ENCODE assay signal across 20 mouse cellular contexts in the genomic region with DNA sequence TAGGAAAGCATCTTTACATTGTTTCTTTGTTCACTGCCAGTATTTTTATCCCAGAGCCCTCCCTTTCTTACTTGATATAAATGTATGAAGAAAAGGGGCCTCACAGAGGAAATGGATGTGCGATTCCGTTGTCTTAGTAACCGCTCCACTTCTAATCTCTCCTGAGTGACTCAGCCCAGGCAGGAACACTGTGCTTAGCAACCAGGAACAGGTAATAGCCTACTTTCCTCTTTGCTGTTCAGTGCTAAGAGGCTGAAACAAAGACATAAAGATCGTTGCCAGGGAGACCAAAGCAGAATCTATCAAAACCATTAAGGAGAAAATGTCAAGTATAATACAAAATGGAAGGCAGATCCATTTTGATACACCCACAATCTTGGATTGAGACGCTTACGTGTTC. TPM values are rescaled to one million over a fixed set of nuclear protein-coding genes. Genes with fewer than 3 reads are reported as not detected.
DNase-seq lines count a peak whose midpoint lies in the region; ATAC-seq and TF ChIP-seq lines count a peak whose summit lies in the region.
"Had no signal": no experiment of that assay in that cellular context is flagged by ENCODE, and none has a peak within 500 bp of the region (broad histone marks: within the 10 kb centered on the region; RNA-seq: fewer than 3 reads in every experiment).

No protein-coding gene starts in this region.

- no peak overlapping the region for H3K4me3 ChIP-seq in forebrain, embryonic 13.5 days
- no peak overlapping the region for H3K4me3 ChIP-seq in forebrain, embryonic 10.5 days
- H3K4me3 ChIP-seq in neural tube, embryonic 13.5 days = no peak overlapping the region
- no peak overlapping the region for H3K4me3 ChIP-seq in hindbrain, postnatal 0 days (ENCODE audit: low read length)
- H3K4me3 ChIP-seq: heart, embryonic 13.5 days had no signal

- DNase-seq in forebrain, embryonic 10.5 days (ENCODE audit: extremely low spot score, low spot score) = no peak
- DNase-seq in neural tube, embryonic 10.5 days (ENCODE audit: extremely low spot score, low spot score) = no peak
- peak; percentile 36 for DNase-seq in hindbrain, postnatal 0 days (ENCODE audit: low spot score)
- DNase-seq in telencephalon, adult 2 months (ENCODE audit: low read depth, low spot score) = peak; percentile 69
- DNase-seq in retina, embryonic 14.5 days (ENCODE audit: low spot score) = no peak
- DNase-seq in heart, postnatal 14 days = no peak
- DNase-seq: adrenal gland, postnatal 14 days; cerebellum, adult 9-10 months; embryo, embryonic 11 days; kidney, adult 18-20 months; kidney, postnatal 36 days; liver; lung, adult 18-20 months; lung, postnatal 4 days; thymus, adult 2 months had no signal

- no peak for TF ChIP-seq CTCF in hindbrain, postnatal 0 days (IDR thresholded peaks at IDR 0.05; ENCODE audit: low read depth)

- H3K27ac ChIP-seq in forebrain, embryonic 13.5 days = peak overlapping the region; percentile 51; the same call in 1 of the 2 replicates
- no peak overlapping the region for H3K27ac ChIP-seq in forebrain, embryonic 10.5 days
- H3K27ac ChIP-seq in neural tube, embryonic 13.5 days (replicated peaks) = no peak overlapping the region
- peak overlapping the region; percentile 26; the same call in 1 of the 2 replicates for H3K27ac ChIP-seq in hindbrain, postnatal 0 days
- H3K27ac ChIP-seq: heart, embryonic 13.5 days had no signal

- H3K4me2 ChIP-seq in forebrain, embryonic 13.5 days = no peak overlapping the region
- H3K4me2 ChIP-seq in neural tube, embryonic 13.5 days = no peak overlapping the region
- no peak overlapping the region for H3K4me2 ChIP-seq in hindbrain, postnatal 0 days (ENCODE audit: low read depth, low read length)
- H3K4me2 ChIP-seq: heart, embryonic 13.5 days had no signal

- no peaks in the 10 kb centered on the region for H3K9me3 ChIP-seq in forebrain, embryonic 13.5 days (replicated peaks)
- H3K9me3 ChIP-seq in forebrain, embryonic 10.5 days = no peaks in the 10 kb centered on the region
- no peaks in the 10 kb centered on the region for H3K9me3 ChIP-seq in neural tube, embryonic 13.5 days
- no peaks in the 10 kb centered on the region for H3K9me3 ChIP-seq in hindbrain, postnatal 0 days (ENCODE audit: low read length)
- H3K9me3 ChIP-seq: heart, embryonic 13.5 days had no signal

- WGBS in forebrain, embryonic 13.5 days = 61% methylated on average over 6 of the region's 6 CpGs
- WGBS in forebrain, embryonic 10.5 days = 85% methylated on average over 6 of the region's 6 CpGs
- 81% methylated on average over 6 of the region's 6 CpGs for WGBS in neural tube, embryonic 13.5 days
- 75% methylated on average over 6 of the region's 6 CpGs for WGBS in hindbrain, postnatal 0 days

- H3K9ac ChIP-seq in forebrain, embryonic 13.5 days = no peak overlapping the region
- H3K9ac ChIP-seq in neural tube, embryonic 13.5 days = no peak overlapping the region
- no peak overlapping the region for H3K9ac ChIP-seq in hindbrain, postnatal 0 days (replicated peaks; ENCODE audit: low read length)
- H3K9ac ChIP-seq: heart, embryonic 13.5 days had no signal

- H3K4me1 ChIP-seq in forebrain, embryonic 13.5 days = no peaks in the 10 kb centered on the region
- H3K4me1 ChIP-seq in forebrain, embryonic 10.5 days = no peaks in the 10 kb centered on the region; the same call in 1 of the 2 replicates
- H3K4me1 ChIP-seq in neural tube, embryonic 13.5 days (replicated peaks) = no peaks in the 10 kb centered on the region
- no peaks in the 10 kb centered on the region for H3K4me1 ChIP-seq in hindbrain, postnatal 0 days (ENCODE audit: insufficient read depth, low read length)
- H3K4me1 ChIP-seq: heart, embryonic 13.5 days had no signal

- no peaks in the 10 kb centered on the region for H3K36me3 ChIP-seq in forebrain, embryonic 13.5 days (ENCODE audit: poor library complexity, severe bottlenecking)
- H3K36me3 ChIP-seq in forebrain, embryonic 10.5 days (replicated peaks) = peaks cover 16% of the 10 kb centered on the region
- no peaks in the 10 kb centered on the region for H3K36me3 ChIP-seq in neural tube, embryonic 13.5 days
- no peaks in the 10 kb centered on the region for H3K36me3 ChIP-seq in hindbrain, postnatal 0 days (ENCODE audit: insufficient read depth, low read length)

- no peaks in the 10 kb centered on the region for H3K27me3 ChIP-seq in forebrain, embryonic 13.5 days
- no peaks in the 10 kb centered on the region; the same call in 1 of the 2 replicates for H3K27me3 ChIP-seq in forebrain, embryonic 10.5 days (ENCODE audit: poor library complexity, severe bottlenecking)
- no peaks in the 10 kb centered on the region; the same call in 1 of the 2 replicates for H3K27me3 ChIP-seq in neural tube, embryonic 13.5 days
- no peaks in the 10 kb centered on the region for H3K27me3 ChIP-seq in hindbrain, postnatal 0 days (ENCODE audit: insufficient read depth, low read length)
- H3K27me3 ChIP-seq: CH12.LX; heart, embryonic 13.5 days had no signal

- peak; percentile 80 for ATAC-seq in forebrain, embryonic 13.5 days
- peak; percentile 74; the same call in 1 of the 2 replicates for ATAC-seq in neural tube, embryonic 13.5 days (ENCODE audit: low read depth)
- peak; percentile 84 for ATAC-seq in hindbrain, postnatal 0 days

- intact Hi-C loops in heart, postnatal 14 days (cut with DNase I) = no loop called here

RNA-seq across cellular contexts. Expression of a gene that starts 38.5 kb away (rescaled TPM):
- 25.6 and 28.1 TPM in 2 replicates for polyA plus RNA-seq in forebrain, embryonic 13.5 days (2015; fragmentation: Nextera tagmentation; extraction: Ambion mirVana)
- 60.2 and 79.0 TPM in 2 replicates for polyA plus RNA-seq in forebrain, embryonic 10.5 days (2016; fragmentation: Nextera tagmentation; extraction: Ambion mirVana)
- 20.9 and 25.3 TPM in 2 replicates for polyA plus RNA-seq in neural tube, embryonic 13.5 days (2015; fragmentation: Nextera tagmentation; extraction: Ambion mirVana)
- total RNA-seq in hindbrain, postnatal 0 days (2014; rRNA removed) = 13.1 and 26.7 TPM in 2 replicates
- polyA plus RNA-seq in hindbrain, postnatal 0 days (2015; fragmentation: Nextera tagmentation; extraction: Ambion mirVana) = 7.9 and 9.5 TPM in 2 replicates
- total RNA-seq in heart, postnatal 14 days (2021) = 100 to 1,000 TPM; 329 to 474 TPM
- total RNA-seq: hematopoietic stem cell, adult 5-6 weeks had no signal

RNA-seq across cellular contexts. Expression of a gene that starts 49.7 kb away (rescaled TPM):
- 53.7 and 56.1 TPM in 2 replicates for polyA plus RNA-seq in forebrain, embryonic 13.5 days (2015; fragmentation: Nextera tagmentation; extraction: Ambion mirVana)
- polyA plus RNA-seq in forebrain, embryonic 10.5 days (2016; fragmentation: Nextera tagmentation; extraction: Ambion mirVana) = 36.3 and 37.5 TPM in 2 replicates
- polyA plus RNA-seq in neural tube, embryonic 13.5 days (2015; fragmentation: Nextera tagmentation; extraction: Ambion mirVana) = 68.8 and 76.4 TPM in 2 replicates
- total RNA-seq in hindbrain, postnatal 0 days (2014; rRNA removed) = 37.0 and 49.7 TPM in 2 replicates
- 75.5 and 80.5 TPM in 2 replicates for polyA plus RNA-seq in hindbrain, postnatal 0 days (2015; fragmentation: Nextera tagmentation; extraction: Ambion mirVana)
- total RNA-seq in heart, postnatal 14 days (2021) = 1 to 10 TPM; 5.8 to 6.7 TPM

Comparison
In these comparisons a context has a peak if more than half of its experiments do, and no peak if none do; other contexts are left out.
1. H3K27ac ChIP-seq: peak in forebrain, embryonic 13.5 days (single experiment) and hindbrain, postnatal 0 days (single experiment); none in forebrain, embryonic 10.5 days (single experiment) and neural tube, embryonic 13.5 days (single experiment).
2. DNase-seq: peak in hindbrain, postnatal 0 days (single experiment) and telencephalon, adult 2 months (single experiment); none in forebrain, embryonic 10.5 days (single experiment), neural tube, embryonic 10.5 days (single experiment), retina, embryonic 14.5 days (single experiment) and heart, postnatal 14 days (0 of 2).
3. Peak in every context shown above with its lines, with median percentiles within 50 percentile points of each other: ATAC-seq.